Mouse (Mus musculus) MEL (cell line): Measurements from ENCODE around the gene Sphk2. TPM values are rescaled to one million over a fixed set of nuclear protein-coding genes. Genes with fewer than 3 reads are reported as not detected.

Experiments used
- DNase-seq: peaks from one replicate; pipeline ENCODE4 v3.0.0; 2011; ENCODE audit warnings: low read depth, low spot score
- H3K27ac ChIP-seq: 2 replicates; pipeline ENCODE4 v1.5.1; 2012; ENCODE audit warnings: low read depth, mild to moderate bottlenecking, control low read depth, low read length, moderate library complexity; ENCODE audit not compliant: control insufficient read depth
- H3K27me3 ChIP-seq, 2 experiments: fragments of 150-350 bp in 1 of 2; sonication (generic) in 1 of 2; 2 replicates each; pipeline ENCODE4 v1.6.1; 2012; ENCODE audit warnings: low read length in 2 of 2, mild to moderate bottlenecking in 2 of 2, improper control_type of control experiment in 1 of 2, moderate library complexity in 1 of 2; ENCODE audit not compliant: insufficient read depth in 2 of 2, control insufficient read depth in 1 of 2
- H3K36me3 ChIP-seq, 2 experiments: 2 replicates each; pipeline ENCODE4 v1.6.1; 2012 to 2014; ENCODE audit warnings: low read length in 2 of 2, improper control_type of control experiment in 1 of 2, inconsistent platforms in 1 of 2, mild to moderate bottlenecking in 1 of 2; ENCODE audit not compliant: insufficient read depth in 2 of 2, control insufficient read depth in 1 of 2
- H3K4me1 ChIP-seq, 2 experiments: fragments of 150-350 bp in 1 of 2; sonication (generic) in 1 of 2; 2 replicates each; pipeline ENCODE4 v1.6.1; 2012; ENCODE audit warnings: low read length in 2 of 2, improper control_type of control experiment in 1 of 2, mild to moderate bottlenecking in 1 of 2; ENCODE audit not compliant: insufficient read depth in 2 of 2, control insufficient read depth in 1 of 2
- H3K4me3 ChIP-seq, 2 experiments: fragments of 150-350 bp in 1 of 2; sonication (generic) in 1 of 2; 2 replicates each; pipeline ENCODE4 v1.5.1; 2012; ENCODE audit warnings: low read depth in 2 of 2, low read length in 2 of 2, mild to moderate bottlenecking in 2 of 2, moderate library complexity in 2 of 2, control low read depth in 1 of 2, improper control_type of control experiment in 1 of 2; ENCODE audit not compliant: control insufficient read depth in 1 of 2, insufficient read depth in 1 of 2
- H3K79me2 ChIP-seq: 2 replicates; pipeline ENCODE4 v1.6.1; 2012; ENCODE audit warnings: mild to moderate bottlenecking, low read length, moderate library complexity; ENCODE audit not compliant: control insufficient read depth, poor library complexity, insufficient read depth
- H3K9ac ChIP-seq: 2 replicates; pipeline ENCODE4 v1.6.1; 2012; ENCODE audit warnings: low read depth, mild to moderate bottlenecking, control low read depth, low read length, moderate library complexity; ENCODE audit not compliant: control insufficient read depth, poor library complexity, severe bottlenecking
- H3K9me3 ChIP-seq: fragments of 150-350 bp; sonication (generic); replicated peaks from 2 replicates; pipeline ENCODE4 v1.6.1; 2012; ENCODE audit warnings: mild to moderate bottlenecking, low read length, improper control_type of control experiment, moderate library complexity; ENCODE audit not compliant: insufficient read depth
- BHLHE40 ChIP-seq: IDR thresholded peaks from 2 replicates; pipeline ENCODE4 v1.6.1; 2012; ENCODE audit warnings: low read depth, mild to moderate bottlenecking, inconsistent platforms, low read length, improper control_type of control experiment, borderline replicate concordance
- CTCF ChIP-seq, 3 experiments: IDR thresholded peaks in 2 of 3; conservative IDR thresholded peaks in 1 of 3; 2 replicates each; pipeline ENCODE4 v1.5.1; 2011 to 2012; ENCODE audit warnings: low read length in 3 of 3, low read depth in 2 of 3, mild to moderate bottlenecking in 2 of 3, improper control_type of control experiment in 1 of 3, inconsistent platforms in 1 of 3, mixed read lengths in 1 of 3, moderate library complexity in 1 of 3; ENCODE audit not compliant: control insufficient read depth in 1 of 3, insufficient read depth in 1 of 3, poor library complexity in 1 of 3, severe bottlenecking in 1 of 3
- E2F4 ChIP-seq: IDR thresholded peaks from 2 replicates; pipeline ENCODE4 v1.6.1; 2011; ENCODE audit warnings: low read depth, low read length, improper control_type of control experiment, borderline replicate concordance
- ELF1 ChIP-seq: IDR thresholded peaks from 2 replicates; pipeline ENCODE4 v1.6.1; 2014; ENCODE audit warnings: low read depth, mild to moderate bottlenecking, inconsistent platforms, low read length, improper control_type of control experiment, moderate library complexity
- EP300 ChIP-seq, 2 experiments: IDR thresholded peaks; 2 replicates each; pipeline ENCODE4 v1.6.1; 2011; ENCODE audit warnings: improper control_type of control experiment in 2 of 2, low read length in 2 of 2, low read depth in 1 of 2, mild to moderate bottlenecking in 1 of 2
- GABPA ChIP-seq: IDR thresholded peaks from 2 replicates; pipeline ENCODE4 v1.6.1; 2012; ENCODE audit warnings: low read depth, mild to moderate bottlenecking, inconsistent platforms, low read length, improper control_type of control experiment, moderate library complexity
- GATA1 ChIP-seq: IDR thresholded peaks from 2 replicates; pipeline ENCODE4 v1.6.1; 2011; ENCODE audit warnings: low read depth, low read length, improper control_type of control experiment
- KAT2A ChIP-seq: conservative IDR thresholded peaks from 2 replicates; pipeline ENCODE4 v1.6.1; 2012; ENCODE audit warnings: low read depth, low read length, improper control_type of control experiment, inconsistent platforms
- MAX ChIP-seq: IDR thresholded peaks from 2 replicates; pipeline ENCODE4 v1.6.1; 2011; ENCODE audit warnings: low read length, improper control_type of control experiment
- MYB ChIP-seq: IDR thresholded peaks from 2 replicates; pipeline ENCODE4 v1.6.1; 2011; ENCODE audit warnings: mild to moderate bottlenecking, low read depth, low read length, improper control_type of control experiment
- NRF1 ChIP-seq: IDR thresholded peaks from 2 replicates; pipeline ENCODE4 v1.6.1; 2014; ENCODE audit warnings: low read depth, mild to moderate bottlenecking, inconsistent platforms, low read length, improper control_type of control experiment, moderate library complexity; ENCODE audit not compliant: poor library complexity, insufficient read depth, severe bottlenecking
- POLR2AphosphoS2 ChIP-seq: IDR thresholded peaks from 2 replicates; pipeline ENCODE4 v1.6.1; 2011; ENCODE audit warnings: low read length, improper control_type of control experiment
- SIN3A ChIP-seq: IDR thresholded peaks from 2 replicates; pipeline ENCODE4 v1.6.1; 2012; ENCODE audit warnings: low read length, improper control_type of control experiment, inconsistent platforms
- SMC3 ChIP-seq: IDR thresholded peaks from 2 replicates; pipeline ENCODE4 v1.6.1; 2011; ENCODE audit warnings: low read depth, low read length, improper control_type of control experiment
- TBP ChIP-seq: IDR thresholded peaks from 2 replicates; pipeline ENCODE4 v1.8.0; 2011; ENCODE audit warnings: low read depth, low read length, improper control_type of control experiment
- TCF12 ChIP-seq: IDR thresholded peaks from 2 replicates; pipeline ENCODE4 v1.6.1; 2014; ENCODE audit warnings: low read depth, mild to moderate bottlenecking, inconsistent platforms, low read length, improper control_type of control experiment, moderate library complexity
- USF1 ChIP-seq: IDR thresholded peaks from 2 replicates; pipeline ENCODE4 v1.6.1; 2014; ENCODE audit warnings: low read depth, mild to moderate bottlenecking, inconsistent platforms, low read length, improper control_type of control experiment, moderate library complexity
- USF2 ChIP-seq, 2 experiments: IDR thresholded peaks; 2 replicates each; pipeline ENCODE4 v1.6.1; 2011 to 2012; ENCODE audit warnings: improper control_type of control experiment in 2 of 2, low read length in 2 of 2, borderline replicate concordance in 1 of 2, inconsistent platforms in 1 of 2, low read depth in 1 of 2, mild to moderate bottlenecking in 1 of 2; ENCODE audit not compliant: insufficient read depth in 1 of 2
- ZMIZ1 ChIP-seq: IDR thresholded peaks from 2 replicates; pipeline ENCODE4 v1.6.1; 2012; ENCODE audit warnings: low read depth, mild to moderate bottlenecking, inconsistent platforms, low read length, improper control_type of control experiment, moderate library complexity
- polyA plus RNA-seq, 2 experiments: library from polyadenylated mRNA; stranded (reverse) in 1 of 2; unstranded in 1 of 2; fragments of >175 nt in 1 of 2; fragments of >200 nt in 1 of 2; gene quantifications; 2 replicates each; pipeline versions ENCODE4 v1.2.1 to v1.2.4; 2012; ENCODE audit warnings: low replicate concordance in 2 of 2, low read depth in 1 of 2; ENCODE audit not compliant: insufficient read length in 2 of 2, insufficient read depth in 1 of 2, missing spikeins in 1 of 2
- total RNA-seq: library from RNA; depleted of rRNA; stranded (reverse); fragments of 300-350 nt; gene quantifications from 2 replicates; pipeline ENCODE4 v1.2.3, GENCODE M21; 2012

The Sphk2 gene
- total and polyA plus RNA-seq, 3 experiments, result 21.0 to 40.2 TPM; not detected in 1

DNA sequence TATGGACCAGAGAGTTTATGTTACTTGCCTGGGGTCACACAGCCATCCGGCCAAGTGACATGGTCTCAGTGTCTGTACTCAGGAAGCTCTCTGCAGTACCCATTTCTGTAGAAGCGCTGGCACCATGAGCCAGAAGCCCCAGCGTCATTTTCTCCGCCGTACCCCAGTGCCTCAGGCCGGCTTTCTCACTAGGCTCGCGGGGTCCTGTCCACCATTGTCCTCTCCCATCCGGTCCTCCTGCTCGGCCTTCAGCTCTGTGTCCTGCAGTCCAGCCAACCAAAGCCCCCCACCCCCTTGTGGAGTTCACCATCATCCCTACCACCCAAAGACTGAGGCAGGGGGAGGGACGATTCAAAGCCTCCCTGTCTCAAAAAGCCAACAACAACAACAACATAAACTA, 16.2 kb downstream of the Sphk2 start:
- no peak for DNase-seq
- TF ChIP-seq KAT2A (no peak), TBP (no peak), BHLHE40 (no peak), SMC3 (no peak), CTCF (IDR thresholded peaks at IDR 0.05 in 2 of 3, conservative IDR thresholded peaks at IDR 0.05 in 1 of 3; ENCODE audit: control insufficient read depth in 1 of 3, insufficient read depth in 1 of 3, low read depth in 2 of 3, low read length in 3 of 3, poor library complexity in 1 of 3, severe bottlenecking in 1 of 3) (no peak), GABPA (no peak), EP300 (IDR thresholded peaks at IDR 0.05; ENCODE audit: low read depth in 1 of 2, low read length in 2 of 2) (no peak), E2F4 (no peak), ELF1 (no peak), MAX (no peak), ZMIZ1 (no peak), TCF12 (no peak), USF2 (IDR thresholded peaks at IDR 0.05; ENCODE audit: borderline replicate concordance in 1 of 2, insufficient read depth in 1 of 2, low read depth in 1 of 2, low read length in 2 of 2) (no peak), MYB (no peak), SIN3A (no peak; the same call in 1 of the 2 replicates), USF1 (no peak), GATA1 (no peak), POLR2AphosphoS2 (no peak)
- no peak overlapping the region for H3K27ac ChIP-seq
- peaks cover 0 to 6% of the 10 kb centered on the region in 2 experiments; a peak in 2 of 4 replicates for H3K4me1 ChIP-seq
- peaks cover 0 to 4% of the 10 kb centered on the region in 2 experiments; a peak in 2 of 4 replicates for H3K27me3 ChIP-seq
- H3K4me3 ChIP-seq, result no peak overlapping the region
- peaks cover 5% of the 10 kb centered on the region for H3K79me2 ChIP-seq
- no peaks in the 10 kb centered on the region for H3K36me3 ChIP-seq
- H3K9ac ChIP-seq, result no peak overlapping the region
- H3K9me3 ChIP-seq, result no peaks in the 10 kb centered on the region

DNA sequence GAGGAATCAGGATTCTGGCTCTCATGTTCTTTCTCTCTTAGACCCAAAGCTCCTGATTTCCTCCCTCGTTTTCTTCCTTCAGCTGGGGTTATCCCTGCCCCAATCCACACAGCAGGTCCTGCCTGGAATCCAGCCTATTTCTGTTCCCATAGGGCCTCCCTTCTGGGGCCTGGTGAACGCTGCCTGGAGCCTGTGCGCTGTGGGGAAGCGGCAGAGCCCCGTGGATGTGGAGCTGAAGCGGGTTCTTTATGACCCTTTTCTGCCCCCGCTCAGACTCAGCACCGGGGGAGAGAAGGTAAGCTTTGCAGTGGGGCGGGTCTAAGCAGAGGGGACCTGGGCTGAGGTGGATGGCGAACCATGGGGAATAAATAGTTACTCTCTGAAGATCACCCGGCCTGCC, 16.7 kb downstream of the Sphk2 start:
- Histone ChIP-seq H3K9me3 (no peaks in the 10 kb centered on the region), H3K27me3 (peaks cover 0 to 4% of the 10 kb centered on the region in 2 experiments; a peak in 2 of 4 replicates), H3K4me3 (no peak overlapping the region), H3K9ac (no peak overlapping the region), H3K27ac (no peak overlapping the region), H3K36me3 (no peaks in the 10 kb centered on the region), H3K79me2 (peaks cover under 1% of the 10 kb centered on the region; the same call in 1 of the 2 replicates), H3K4me1 (peaks cover 0 to 6% of the 10 kb centered on the region in 2 experiments; a peak in 2 of 4 replicates)
- DNase-seq, result no peak
- TF ChIP-seq NRF1, result no peak
- TF ChIP-seq TCF12, result 0 out of 2 replicates have a peak, but pooled peaks have one; percentile 9
